Mouse (Mus musculus) erythroblast, embryonic 14.5 days (primary cell): ENCODE results near the gene Pdxp.

Source experiments
- GATA1 ChIP-seq: IDR thresholded peaks from 2 replicates; pipeline ENCODE4 v1.6.1; 2012; ENCODE audit warnings: low read length, inconsistent platforms, mixed read lengths
- TAL1 ChIP-seq: IDR thresholded peaks from 3 replicates; pipeline ENCODE4 v1.6.1; 2012; ENCODE audit warnings: low read length, inconsistent platforms, mixed read lengths

DNA sequence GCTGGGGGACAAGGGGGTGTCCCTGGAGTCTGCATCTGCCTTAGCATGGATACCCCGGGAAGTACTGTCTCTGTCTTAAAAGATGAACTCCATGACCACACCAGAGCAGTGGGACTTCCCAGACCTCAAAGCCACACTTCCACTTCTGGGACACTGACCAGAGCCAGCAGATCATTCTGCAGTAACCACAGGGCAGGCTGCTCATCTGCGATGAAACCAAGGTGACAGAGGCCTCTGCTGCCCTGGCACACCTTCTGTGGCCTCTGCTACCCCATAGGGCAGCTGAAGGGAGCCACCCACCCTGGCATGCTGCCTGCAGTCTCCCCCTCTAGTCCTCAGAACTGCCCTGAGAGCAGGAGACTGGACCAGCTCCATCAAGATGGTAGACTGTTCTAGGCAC lies 18.0 kb upstream of the Pdxp start:
- TF ChIP-seq GATA1 = no peak
- no peak for TF ChIP-seq TAL1
